Mouse (Mus musculus): ENCODE results near the gene Pxmp4. TPM values are rescaled to one million over a fixed set of nuclear protein-coding genes. Genes with fewer than 3 reads are reported as not detected.

The Pxmp4 gene
- polyA plus RNA-seq, 1 experiment from 2014 or later: 52.8 TPM

- H3K4me2 ChIP-seq (replicated peaks; ENCODE audit: low read depth): peak overlapping the region; percentile 82
- peak overlapping the region; percentile 70 for H3K4me3 ChIP-seq (ENCODE audit: low read depth, low read length)
- H3K27me3 ChIP-seq (ENCODE audit: control insufficient read depth, insufficient read depth, low read length): no peaks in the 10 kb centered on the region
- H3K27ac ChIP-seq (replicated peaks): peak overlapping the region; percentile 82
- H3K9ac ChIP-seq (ENCODE audit: low read length): peak overlapping the region; percentile 65
- H3K36me3 ChIP-seq (ENCODE audit: control insufficient read depth, insufficient read depth, low read length): no peaks in the 10 kb centered on the region
- WGBS: 0% methylated on average over 46 of the region's 70 CpGs
- DNase-seq (ENCODE audit: low spot score): peak; percentile 74
- H3K4me1 ChIP-seq (replicated peaks; ENCODE audit: control insufficient read depth, insufficient read depth): peaks cover 5% of the 10 kb centered on the region
- ATAC-seq (ENCODE audit: low FRiP score, low TSS enrichment): peak; percentile 78
- H3K9me3 ChIP-seq (ENCODE audit: control insufficient read depth, low read length): no peaks in the 10 kb centered on the region
- TF ChIP-seq EP300 (optimal IDR thresholded peaks at IDR 0.05) (no peak), CTCF (IDR thresholded peaks at IDR 0.05; ENCODE audit: low read depth) (no peak)
Measured at GRCm38 (mm10) chr2:154569071-154569748, 34.3 kb downstream of the Pxmp4 start.

GRCm38 (mm10) chr2:154568329-154569070, 35.0 kb downstream of the Pxmp4 start:
- WGBS: 17% methylated on average over 10 of the region's 10 CpGs
- Histone ChIP-seq H3K36me3 (ENCODE audit: control insufficient read depth, insufficient read depth, low read length) (no peaks in the 10 kb centered on the region), H3K27me3 (ENCODE audit: control insufficient read depth, insufficient read depth, low read length) (no peaks in the 10 kb centered on the region), H3K4me1 (replicated peaks; ENCODE audit: control insufficient read depth, insufficient read depth) (peaks cover 5% of the 10 kb centered on the region), H3K4me3 (ENCODE audit: low read depth, low read length) (peak overlapping the region; percentile 70), H3K27ac (replicated peaks) (peak overlapping the region; percentile 82), H3K4me2 (replicated peaks; ENCODE audit: low read depth) (peak overlapping the region; percentile 82), H3K9me3 (ENCODE audit: control insufficient read depth, low read length) (no peaks in the 10 kb centered on the region), H3K9ac (ENCODE audit: low read length) (peak overlapping the region; percentile 65)
- ATAC-seq (ENCODE audit: low FRiP score, low TSS enrichment): 0 out of 2 replicates have a peak, but pooled peaks have one; percentile 0
- peak; percentile 31 for DNase-seq (ENCODE audit: low spot score)
- no peak for TF ChIP-seq CTCF (IDR thresholded peaks at IDR 0.05; ENCODE audit: low read depth)

GRCm38 (mm10) chr2:154567766-154568165, 35.7 kb downstream of the Pxmp4 start:
- 62% methylated on average over 2 of the region's 2 CpGs for WGBS
- H3K27ac ChIP-seq (replicated peaks): peak overlapping the region; percentile 45; the same call in 1 of the 2 replicates
- 0 out of 2 replicates have a peak overlapping the region, but pooled peaks have one; percentile 23 for H3K9ac ChIP-seq (ENCODE audit: low read length)
- no peaks in the 10 kb centered on the region for H3K36me3 ChIP-seq (ENCODE audit: control insufficient read depth, insufficient read depth, low read length)
- H3K9me3 ChIP-seq (ENCODE audit: control insufficient read depth, low read length): no peaks in the 10 kb centered on the region
- DNase-seq (ENCODE audit: low spot score): no peak
- TF ChIP-seq EP300 (optimal IDR thresholded peaks at IDR 0.05) (no peak), CTCF (IDR thresholded peaks at IDR 0.05; ENCODE audit: low read depth) (no peak)
- no peaks in the 10 kb centered on the region for H3K27me3 ChIP-seq (ENCODE audit: control insufficient read depth, insufficient read depth, low read length)
- H3K4me1 ChIP-seq (replicated peaks; ENCODE audit: control insufficient read depth, insufficient read depth): peaks cover 5% of the 10 kb centered on the region
- no peak for ATAC-seq (ENCODE audit: low FRiP score, low TSS enrichment)
- peak overlapping the region; percentile 82 for H3K4me2 ChIP-seq (replicated peaks; ENCODE audit: low read depth)
- peak overlapping the region; percentile 12; the same call in 1 of the 2 replicates for H3K4me3 ChIP-seq (ENCODE audit: low read depth, low read length)

- no peak for DNase-seq (ENCODE audit: low spot score)
- no peak for ATAC-seq (ENCODE audit: low FRiP score, low TSS enrichment)
- Histone ChIP-seq H3K4me1 (replicated peaks; ENCODE audit: control insufficient read depth, insufficient read depth) (peaks cover 5% of the 10 kb centered on the region), H3K4me2 (replicated peaks; ENCODE audit: low read depth) (no peak overlapping the region), H3K27ac (replicated peaks) (no peak overlapping the region), H3K9ac (ENCODE audit: low read length) (peak overlapping the region; percentile 4; the same call in 1 of the 2 replicates), H3K36me3 (ENCODE audit: control insufficient read depth, insufficient read depth, low read length) (peaks cover 3% of the 10 kb centered on the region; the same call in 1 of the 2 replicates), H3K9me3 (ENCODE audit: control insufficient read depth, low read length) (no peaks in the 10 kb centered on the region), H3K4me3 (ENCODE audit: low read depth, low read length) (no peak overlapping the region), H3K27me3 (ENCODE audit: control insufficient read depth, insufficient read depth, low read length) (no peaks in the 10 kb centered on the region)
- TF ChIP-seq CTCF (IDR thresholded peaks at IDR 0.05; ENCODE audit: low read depth) (no peak), EP300 (optimal IDR thresholded peaks at IDR 0.05) (no peak)
- 36% methylated on average over 8 of the region's 8 CpGs for WGBS
Measured at GRCm38 (mm10) chr2:154566641-154567040, 36.9 kb downstream of the Pxmp4 start.

GRCm38 (mm10) chr2:154565562-154565961, 37.9 kb downstream of the Pxmp4 start:
- DNase-seq (ENCODE audit: low spot score) (no peak), ATAC-seq (ENCODE audit: low FRiP score, low TSS enrichment) (no peak)
- Histone ChIP-seq H3K36me3 (ENCODE audit: control insufficient read depth, insufficient read depth, low read length) (peaks cover 6% of the 10 kb centered on the region; the same call in 1 of the 2 replicates), H3K27me3 (ENCODE audit: control insufficient read depth, insufficient read depth, low read length) (no peaks in the 10 kb centered on the region), H3K4me3 (ENCODE audit: low read depth, low read length) (no peak overlapping the region), H3K9ac (ENCODE audit: low read length) (no peak overlapping the region), H3K4me1 (replicated peaks; ENCODE audit: control insufficient read depth, insufficient read depth) (peaks cover 3% of the 10 kb centered on the region; the same call in 1 of the 2 replicates), H3K4me2 (replicated peaks; ENCODE audit: low read depth) (no peak overlapping the region), H3K9me3 (ENCODE audit: control insufficient read depth, low read length) (no peaks in the 10 kb centered on the region), H3K27ac (replicated peaks) (no peak overlapping the region)
- TF ChIP-seq CTCF (IDR thresholded peaks at IDR 0.05; ENCODE audit: low read depth) (no peak), EP300 (optimal IDR thresholded peaks at IDR 0.05) (no peak)
- 84% methylated on average over 3 of the region's 3 CpGs for WGBS
